Mouse (Mus musculus) MEL (cell line): ENCODE data around the gene Ccdc163. TPM values are rescaled to one million over a fixed set of nuclear protein-coding genes. Genes with fewer than 3 reads are reported as not detected.
A peak's percentile ranks its signal among the peaks of the same experiment; 100 is the strongest.

Experiments used
- DNase-seq: peaks from one replicate; pipeline ENCODE4 v3.0.0; 2011; ENCODE audit warnings: low read depth, low spot score
- H3K27ac ChIP-seq: 2 replicates; pipeline ENCODE4 v1.5.1; 2012; ENCODE audit warnings: low read depth, mild to moderate bottlenecking, control low read depth, low read length, moderate library complexity; ENCODE audit not compliant: control insufficient read depth
- H3K27me3 ChIP-seq, 2 experiments: fragments of 150-350 bp in 1 of 2; sonication (generic) in 1 of 2; 2 replicates each; pipeline ENCODE4 v1.6.1; 2012; ENCODE audit warnings: low read length in 2 of 2, mild to moderate bottlenecking in 2 of 2, improper control_type of control experiment in 1 of 2, moderate library complexity in 1 of 2; ENCODE audit not compliant: insufficient read depth in 2 of 2, control insufficient read depth in 1 of 2
- H3K36me3 ChIP-seq, 2 experiments: 2 replicates each; pipeline ENCODE4 v1.6.1; 2012 to 2014; ENCODE audit warnings: low read length in 2 of 2, improper control_type of control experiment in 1 of 2, inconsistent platforms in 1 of 2, mild to moderate bottlenecking in 1 of 2; ENCODE audit not compliant: insufficient read depth in 2 of 2, control insufficient read depth in 1 of 2
- H3K4me1 ChIP-seq, 2 experiments: fragments of 150-350 bp in 1 of 2; sonication (generic) in 1 of 2; 2 replicates each; pipeline ENCODE4 v1.6.1; 2012; ENCODE audit warnings: low read length in 2 of 2, improper control_type of control experiment in 1 of 2, mild to moderate bottlenecking in 1 of 2; ENCODE audit not compliant: insufficient read depth in 2 of 2, control insufficient read depth in 1 of 2
- H3K4me3 ChIP-seq, 2 experiments: fragments of 150-350 bp in 1 of 2; sonication (generic) in 1 of 2; 2 replicates each; pipeline ENCODE4 v1.5.1; 2012; ENCODE audit warnings: low read depth in 2 of 2, low read length in 2 of 2, mild to moderate bottlenecking in 2 of 2, moderate library complexity in 2 of 2, control low read depth in 1 of 2, improper control_type of control experiment in 1 of 2; ENCODE audit not compliant: control insufficient read depth in 1 of 2, insufficient read depth in 1 of 2
- H3K79me2 ChIP-seq: 2 replicates; pipeline ENCODE4 v1.6.1; 2012; ENCODE audit warnings: mild to moderate bottlenecking, low read length, moderate library complexity; ENCODE audit not compliant: control insufficient read depth, poor library complexity, insufficient read depth
- H3K9ac ChIP-seq: 2 replicates; pipeline ENCODE4 v1.6.1; 2012; ENCODE audit warnings: low read depth, mild to moderate bottlenecking, control low read depth, low read length, moderate library complexity; ENCODE audit not compliant: control insufficient read depth, poor library complexity, severe bottlenecking
- H3K9me3 ChIP-seq: fragments of 150-350 bp; sonication (generic); replicated peaks from 2 replicates; pipeline ENCODE4 v1.6.1; 2012; ENCODE audit warnings: mild to moderate bottlenecking, low read length, improper control_type of control experiment, moderate library complexity; ENCODE audit not compliant: insufficient read depth
- BHLHE40 ChIP-seq: IDR thresholded peaks from 2 replicates; pipeline ENCODE4 v1.6.1; 2012; ENCODE audit warnings: low read depth, mild to moderate bottlenecking, inconsistent platforms, low read length, improper control_type of control experiment, borderline replicate concordance
- CHD1 ChIP-seq: IDR thresholded peaks from 2 replicates; pipeline ENCODE4 v1.6.1; 2012; ENCODE audit warnings: low read depth, mild to moderate bottlenecking, inconsistent platforms, low read length, improper control_type of control experiment
- CHD2 ChIP-seq: IDR thresholded peaks from 2 replicates; pipeline ENCODE4 v1.6.1; 2011; ENCODE audit warnings: low read length, improper control_type of control experiment
- CTCF ChIP-seq, 3 experiments: IDR thresholded peaks in 2 of 3; conservative IDR thresholded peaks in 1 of 3; 2 replicates each; pipeline ENCODE4 v1.5.1; 2011 to 2012; ENCODE audit warnings: low read length in 3 of 3, low read depth in 2 of 3, mild to moderate bottlenecking in 2 of 3, improper control_type of control experiment in 1 of 3, inconsistent platforms in 1 of 3, mixed read lengths in 1 of 3, moderate library complexity in 1 of 3; ENCODE audit not compliant: control insufficient read depth in 1 of 3, insufficient read depth in 1 of 3, poor library complexity in 1 of 3, severe bottlenecking in 1 of 3
- HCFC1 ChIP-seq: IDR thresholded peaks from 2 replicates; pipeline ENCODE4 v1.6.1; 2012; ENCODE audit warnings: low read depth, mild to moderate bottlenecking, inconsistent platforms, low read length, improper control_type of control experiment, moderate library complexity
- MAX ChIP-seq: IDR thresholded peaks from 2 replicates; pipeline ENCODE4 v1.6.1; 2011; ENCODE audit warnings: low read length, improper control_type of control experiment
- MXI1 ChIP-seq: IDR thresholded peaks from 2 replicates; pipeline ENCODE4 v1.6.1; 2011; ENCODE audit warnings: mild to moderate bottlenecking, low read depth, low read length, improper control_type of control experiment
- MYB ChIP-seq: IDR thresholded peaks from 2 replicates; pipeline ENCODE4 v1.6.1; 2011; ENCODE audit warnings: mild to moderate bottlenecking, low read depth, low read length, improper control_type of control experiment
- MYC ChIP-seq: IDR thresholded peaks from 2 replicates; pipeline ENCODE4 v1.6.1; 2011; ENCODE audit warnings: low read depth, mild to moderate bottlenecking, low read length, improper control_type of control experiment, moderate library complexity
- NRF1 ChIP-seq: IDR thresholded peaks from 2 replicates; pipeline ENCODE4 v1.6.1; 2014; ENCODE audit warnings: low read depth, mild to moderate bottlenecking, inconsistent platforms, low read length, improper control_type of control experiment, moderate library complexity; ENCODE audit not compliant: poor library complexity, insufficient read depth, severe bottlenecking
- RAD21 ChIP-seq: IDR thresholded peaks from 2 replicates; pipeline ENCODE4 v1.6.1; 2011; ENCODE audit warnings: mild to moderate bottlenecking, low read depth, low read length, improper control_type of control experiment
- RCOR1 ChIP-seq: IDR thresholded peaks from 2 replicates; pipeline ENCODE4 v1.6.1; 2012; ENCODE audit warnings: low read depth, mild to moderate bottlenecking, inconsistent platforms, low read length, improper control_type of control experiment
- SIN3A ChIP-seq: IDR thresholded peaks from 2 replicates; pipeline ENCODE4 v1.6.1; 2012; ENCODE audit warnings: low read length, improper control_type of control experiment, inconsistent platforms
- SMC3 ChIP-seq: IDR thresholded peaks from 2 replicates; pipeline ENCODE4 v1.6.1; 2011; ENCODE audit warnings: low read depth, low read length, improper control_type of control experiment
- TAL1 ChIP-seq: IDR thresholded peaks from 2 replicates; pipeline ENCODE4 v1.6.1; 2012; ENCODE audit warnings: mild to moderate bottlenecking, inconsistent platforms, low read length, moderate library complexity, mixed read lengths
- TCF12 ChIP-seq: IDR thresholded peaks from 2 replicates; pipeline ENCODE4 v1.6.1; 2014; ENCODE audit warnings: low read depth, mild to moderate bottlenecking, inconsistent platforms, low read length, improper control_type of control experiment, moderate library complexity
- UBTF ChIP-seq: IDR thresholded peaks from 2 replicates; pipeline ENCODE4 v1.6.1; 2012; ENCODE audit warnings: low read depth, mild to moderate bottlenecking, inconsistent platforms, low read length, improper control_type of control experiment, moderate library complexity, borderline replicate concordance; ENCODE audit not compliant: insufficient read depth
- ZKSCAN1 ChIP-seq: IDR thresholded peaks from 2 replicates; pipeline ENCODE4 v1.6.1; 2012; ENCODE audit warnings: low read depth, mild to moderate bottlenecking, inconsistent platforms, low read length, improper control_type of control experiment, moderate library complexity
- ZNF384 ChIP-seq: IDR thresholded peaks from 2 replicates; pipeline ENCODE4 v1.6.1; 2012; ENCODE audit warnings: low read depth, mild to moderate bottlenecking, inconsistent platforms, low read length, improper control_type of control experiment
- polyA plus RNA-seq, 2 experiments: library from polyadenylated mRNA; stranded (reverse) in 1 of 2; unstranded in 1 of 2; fragments of >175 nt in 1 of 2; fragments of >200 nt in 1 of 2; gene quantifications; 2 replicates each; pipeline versions ENCODE4 v1.2.1 to v1.2.4; 2012; ENCODE audit warnings: low replicate concordance in 2 of 2, low read depth in 1 of 2; ENCODE audit not compliant: insufficient read length in 2 of 2, insufficient read depth in 1 of 2, missing spikeins in 1 of 2
- total RNA-seq: library from RNA; depleted of rRNA; stranded (reverse); fragments of 300-350 nt; gene quantifications from 2 replicates; pipeline ENCODE4 v1.2.3, GENCODE M21; 2012

Gene Ccdc163
- total and polyA plus RNA-seq, 3 experiments, result 12.3 to 26.0 TPM; not detected in 1

- Histone ChIP-seq H3K4me3 (no peak overlapping the region), H3K36me3 (peaks cover 0 to 2% of the 10 kb centered on the region in 2 experiments; a peak in 1 of 4 replicates), H3K9ac (no peak overlapping the region), H3K9me3 (no peaks in the 10 kb centered on the region), H3K79me2 (no peaks in the 10 kb centered on the region), H3K27ac (no peak overlapping the region), H3K4me1 (no peaks in the 10 kb centered on the region), H3K27me3 (no peaks in the 10 kb centered on the region)
- TF ChIP-seq ZNF384 (peak; percentile 92), CHD1 (no peak)
- no peak for DNase-seq
Observed at GRCm38 (mm10) chr4:116761914-116762313, 53.6 kb downstream of the Ccdc163 start.

- Histone ChIP-seq H3K4me3 (no peak overlapping the region), H3K9ac (no peak overlapping the region), H3K27me3 (no peaks in the 10 kb centered on the region), H3K27ac (no peak overlapping the region), H3K79me2 (no peaks in the 10 kb centered on the region), H3K4me1 (no peaks in the 10 kb centered on the region), H3K36me3 (peaks cover 0 to 2% of the 10 kb centered on the region in 2 experiments; a peak in 1 of 4 replicates), H3K9me3 (no peaks in the 10 kb centered on the region)
- DNase-seq, result no peak
- TF ChIP-seq MYC, result no peak
- no peak for TF ChIP-seq HCFC1
- no peak for TF ChIP-seq TAL1
- no peak for TF ChIP-seq UBTF
- no peak for TF ChIP-seq MAX
- no peak for TF ChIP-seq BHLHE40
- no peak for TF ChIP-seq MYB
- no peak for TF ChIP-seq ZKSCAN1
Observed at GRCm38 (mm10) chr4:116764001-116764400, 55.7 kb downstream of the Ccdc163 start.

GRCm38 (mm10) chr4:116768510-116768909 lies 60.2 kb downstream of the Ccdc163 start:
- no peak for TF ChIP-seq TCF12
- TF ChIP-seq ZKSCAN1, result no peak
- TF ChIP-seq MXI1, result no peak
- TF ChIP-seq SMC3, result no peak
- no peak for TF ChIP-seq CTCF (IDR thresholded peaks at IDR 0.05 in 2 of 3, conservative IDR thresholded peaks at IDR 0.05 in 1 of 3; ENCODE audit: control insufficient read depth in 1 of 3, insufficient read depth in 1 of 3, low read depth in 2 of 3, low read length in 3 of 3, poor library complexity in 1 of 3, severe bottlenecking in 1 of 3)
- no peak for TF ChIP-seq RCOR1
- TF ChIP-seq MYC, result no peak
- TF ChIP-seq SIN3A, result no peak
- TF ChIP-seq CHD2, result no peak
- no peak for TF ChIP-seq NRF1
- TF ChIP-seq ZNF384, result no peak
- TF ChIP-seq RAD21, result no peak
- H3K27ac ChIP-seq, result no peak overlapping the region
- H3K4me1 ChIP-seq, result no peaks in the 10 kb centered on the region
- no peaks in the 10 kb centered on the region for H3K79me2 ChIP-seq
- no peak overlapping the region for H3K4me3 ChIP-seq
- DNase-seq, result no peak
- no peaks in the 10 kb centered on the region; a peak in 1 of 4 replicates for H3K36me3 ChIP-seq
- no peaks in the 10 kb centered on the region for H3K9me3 ChIP-seq
- H3K27me3 ChIP-seq, result no peaks in the 10 kb centered on the region
- no peak overlapping the region for H3K9ac ChIP-seq
